8 mouse cellular contexts compared by ENCODE assay signal in genomic region chr13:58128396-58128767, GRCm38 (mm10). TPM values are rescaled to one million over a fixed set of nuclear protein-coding genes. Genes with fewer than 3 reads are reported as not detected.
DNase-seq lines count a peak whose midpoint lies in the region; ATAC-seq lines count a peak whose summit lies in the region.

Gene Hnrnpa0, minus strand, starts transcription at chr13:58128556.

- peak within 1 kb of the TSS; percentile 83 for H3K4me2 ChIP-seq in hindbrain, embryonic 14.5 days (replicated peaks)

- 0% methylated on average over 31 of the region's 62 CpGs for WGBS in hindbrain, embryonic 14.5 days

- peak within 1 kb of the TSS; percentile 100 for H3K27ac ChIP-seq in hindbrain, embryonic 14.5 days

- H3K4me3 ChIP-seq in hindbrain, embryonic 14.5 days (replicated peaks; ENCODE audit: low read length) = peak within 1 kb of the TSS; percentile 93

- H3K27me3 ChIP-seq in hindbrain, embryonic 14.5 days (ENCODE audit: control insufficient read depth, insufficient read depth, low read length) = no peaks in the 10 kb centered on the region

- ATAC-seq in hindbrain, embryonic 14.5 days (ENCODE audit: low FRiP score) = peak; percentile 95

- peak; percentile 89 for DNase-seq in R1 (ENCODE audit: low read depth, low spot score)
- DNase-seq in cerebellum, postnatal 25 days = peak; percentile 99
- peak; percentile 94 to 95 for DNase-seq in frontal cortex, postnatal 36 days (ENCODE audit: low spot score in 2 of 2)
- DNase-seq in hindbrain, embryonic 14.5 days (ENCODE audit: low spot score) = peak; percentile 96
- peak; percentile 93 to 95 for DNase-seq in layer of hippocampus, postnatal 36 days
- peak; percentile 93 for DNase-seq in lung, postnatal 25 days (ENCODE audit: low spot score)
- DNase-seq in retina, adult 2 months (ENCODE audit: low read depth, low spot score) = peak; percentile 91
- peak; percentile 95 for DNase-seq in thymus, postnatal 25 days

- H3K36me3 ChIP-seq in hindbrain, embryonic 14.5 days (replicated peaks; ENCODE audit: control insufficient read depth, insufficient read depth) = peaks cover 10% of the 10 kb centered on the region

- H3K9me3 ChIP-seq in hindbrain, embryonic 14.5 days (ENCODE audit: control insufficient read depth, low read length) = no peaks in the 10 kb centered on the region

- H3K4me1 ChIP-seq in hindbrain, embryonic 14.5 days (replicated peaks; ENCODE audit: control insufficient read depth, insufficient read depth, low read length) = peaks cover 31% of the 10 kb centered on the region

- H3K9ac ChIP-seq in hindbrain, embryonic 14.5 days = peak within 1 kb of the TSS; percentile 100

RNA-seq across cellular contexts. Expression of gene Hnrnpa0, which starts in this region (rescaled TPM):
- polyA plus RNA-seq in hindbrain, embryonic 14.5 days (2014; fragmentation: Nextera tagmentation; extraction: Ambion mirVana) = 50.2 and 56.9 TPM in 2 replicates
- 100 to 1,000 TPM; 112 to 119 TPM for total RNA-seq in layer of hippocampus, postnatal 36 days (2021)

Comparison
In these comparisons a context has a peak if more than half of its experiments do, and no peak if none do; other contexts are left out.
1. Peak in every context shown above with its lines: DNase-seq, ATAC-seq, H3K4me3 ChIP-seq and H3K27ac ChIP-seq.